Comparison of ENCODE assay signal across 26 mouse cellular contexts in the genomic region with DNA sequence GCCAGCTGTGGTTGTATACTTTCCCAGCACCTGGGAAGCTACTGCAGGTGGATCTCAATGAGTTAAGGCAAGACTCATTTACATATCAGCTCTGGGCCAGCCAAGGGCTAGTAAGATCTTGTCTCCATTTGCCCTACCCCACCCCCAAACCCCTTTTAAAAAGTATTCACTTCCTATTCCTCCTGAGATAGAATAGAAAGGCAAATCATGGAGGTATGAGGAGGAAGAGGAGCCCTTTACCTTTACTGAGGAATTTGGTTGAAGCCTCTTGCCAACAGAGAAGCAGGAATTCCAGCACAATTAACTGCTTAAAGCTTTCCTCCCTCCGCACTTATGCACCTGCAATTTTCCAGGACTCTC. TPM values are rescaled to one million over a fixed set of nuclear protein-coding genes. Genes with fewer than 3 reads are reported as not detected.
A peak's percentile ranks its signal among the peaks of the same experiment; 100 is the strongest.
DNase-seq lines count a peak whose midpoint lies in the region; ATAC-seq and TF ChIP-seq lines count a peak whose summit lies in the region.
"Had no signal": no experiment of that assay in that cellular context is flagged by ENCODE, and none has a peak within 500 bp of the region (broad histone marks: within the 10 kb centered on the region; RNA-seq: fewer than 3 reads in every experiment).

No protein-coding gene starts in this region.

- no peak for TF ChIP-seq POLR2A in ES-Bruce4 (IDR thresholded peaks at IDR 0.05; ENCODE audit: insufficient read depth, low read length)

- no peak overlapping the region for H3K4me3 ChIP-seq in heart, embryonic 13.5 days
- no peak overlapping the region for H3K4me3 ChIP-seq in ES-Bruce4 (ENCODE audit: low read depth, low read length)
- peak overlapping the region; percentile 76 for H3K4me3 ChIP-seq in liver, embryonic 15.5 days (replicated peaks)
- H3K4me3 ChIP-seq: embryonic facial prominence, embryonic 13.5 days; layer of hippocampus, adult 2 months; neural tube, embryonic 15.5 days had no signal

- peak overlapping the region; percentile 94; the same call in 1 of the 2 replicates for H3K4me2 ChIP-seq in heart, embryonic 13.5 days
- peak overlapping the region; percentile 98 for H3K4me2 ChIP-seq in liver, embryonic 15.5 days
- H3K4me2 ChIP-seq: embryonic facial prominence, embryonic 13.5 days; hindbrain, embryonic 14.5 days; midbrain, embryonic 11.5 days; neural tube, embryonic 15.5 days had no signal

- H3K9me3 ChIP-seq in heart, embryonic 13.5 days = no peaks in the 10 kb centered on the region
- no peaks in the 10 kb centered on the region for H3K9me3 ChIP-seq in ES-Bruce4 (replicated peaks; ENCODE audit: control insufficient read depth, insufficient read depth, low read length, poor library complexity, severe bottlenecking)
- H3K9me3 ChIP-seq in liver, embryonic 15.5 days (replicated peaks) = no peaks in the 10 kb centered on the region
- H3K9me3 ChIP-seq: embryonic facial prominence, embryonic 13.5 days; heart, embryonic 15.5 days; neural tube, embryonic 15.5 days had no signal

- H3K27me3 ChIP-seq in heart, embryonic 13.5 days (replicated peaks) = peaks cover 31% of the 10 kb centered on the region
- H3K27me3 ChIP-seq in ES-Bruce4 (ENCODE audit: control insufficient read depth, insufficient read depth, low read length, poor library complexity, severe bottlenecking) = no peaks in the 10 kb centered on the region
- H3K27me3 ChIP-seq in liver, embryonic 15.5 days = no peaks in the 10 kb centered on the region
- H3K27me3 ChIP-seq: CH12.LX had no signal

- no peak for TF ChIP-seq EP300 in ES-Bruce4 (IDR thresholded peaks at IDR 0.05; ENCODE audit: insufficient read depth, low read depth, low read length)

- intact Hi-C loops in gastrocnemius, postnatal 14 days (cut with DNase I; ENCODE audit: low total_unique reads) = no loop called here

- no peak overlapping the region; the same call in 1 of the 2 replicates for H3K27ac ChIP-seq in heart, embryonic 13.5 days (replicated peaks)
- H3K27ac ChIP-seq in ES-Bruce4 (ENCODE audit: insufficient read depth, low read length) = peak overlapping the region; percentile 96
- peak overlapping the region; percentile 97 for H3K27ac ChIP-seq in liver, embryonic 15.5 days (replicated peaks)
- H3K27ac ChIP-seq: embryonic facial prominence, embryonic 13.5 days; heart, embryonic 15.5 days; hindbrain, embryonic 14.5 days; layer of hippocampus, adult 2 months; neural tube, embryonic 15.5 days; stomach, postnatal 0 days had no signal

- WGBS in heart, embryonic 13.5 days = 50% methylated on average over 1 of the region's 1 CpGs
- 67% methylated on average over 1 of the region's 1 CpGs for WGBS in liver, embryonic 15.5 days (ENCODE audit: insufficient replicate concordance)

- no peak for ATAC-seq in heart, embryonic 13.5 days (ENCODE audit: extremely low read depth, insufficient number of reproducible peaks, low FRiP score, low TSS enrichment)
- ATAC-seq in liver, embryonic 15.5 days (ENCODE audit: insufficient read depth) = no peak
- ATAC-seq: forebrain, embryonic 14.5 days had no signal

- no peak for DNase-seq in heart, adult 8-10 months (ENCODE audit: low spot score)
- DNase-seq in induced T-regulatory cell, adult 2 months (ENCODE audit: low read depth) = peak; percentile 18
- no peak for DNase-seq in right cerebral cortex, postnatal 14 days
- DNase-seq in gastrocnemius, postnatal 14 days = no peak
- no peak for DNase-seq in cerebellum, adult 9-10 months
- DNase-seq: B cell, adult 2 months; cerebellum, adult 11 months; cerebellum, postnatal 10 days; heart, postnatal 4 days; kidney, adult 9 months; kidney, postnatal 25 days; layer of hippocampus, postnatal 36 days; lung, adult 18-20 months; right cerebral cortex, adult 18-20 months had no signal

- H3K4me1 ChIP-seq in heart, embryonic 13.5 days = peaks cover 30% of the 10 kb centered on the region
- H3K4me1 ChIP-seq in ES-Bruce4 (ENCODE audit: control insufficient read depth, insufficient read depth, low read length) = peaks cover 5% of the 10 kb centered on the region
- peaks cover 83% of the 10 kb centered on the region for H3K4me1 ChIP-seq in liver, embryonic 15.5 days (replicated peaks)

- no peak overlapping the region for H3K9ac ChIP-seq in heart, embryonic 13.5 days
- H3K9ac ChIP-seq in ES-Bruce4 (ENCODE audit: low read depth, poor library complexity, severe bottlenecking) = 0 out of 2 replicates have a peak overlapping the region, but pooled peaks have one; percentile 39
- peak overlapping the region; percentile 67; the same call in 1 of the 2 replicates for H3K9ac ChIP-seq in liver, embryonic 15.5 days
- H3K9ac ChIP-seq: embryonic facial prominence, embryonic 13.5 days; heart, embryonic 15.5 days; hindbrain, embryonic 14.5 days; neural tube, embryonic 15.5 days had no signal

- TF ChIP-seq CTCF in ES-Bruce4 (IDR thresholded peaks at IDR 0.05; ENCODE audit: low read depth, low read length) = no peak

- no peaks in the 10 kb centered on the region for H3K36me3 ChIP-seq in heart, embryonic 13.5 days
- no peaks in the 10 kb centered on the region for H3K36me3 ChIP-seq in ES-Bruce4 (ENCODE audit: control insufficient read depth, insufficient read depth, low read length, poor library complexity, severe bottlenecking)
- H3K36me3 ChIP-seq in liver, embryonic 15.5 days (replicated peaks) = no peaks in the 10 kb centered on the region
- H3K36me3 ChIP-seq: embryonic facial prominence, embryonic 13.5 days; heart, embryonic 15.5 days; neural tube, embryonic 15.5 days had no signal

RNA-seq across cellular contexts. Expression of a gene that starts 1.8 kb away (rescaled TPM):
- polyA plus RNA-seq in heart, embryonic 13.5 days (2015; fragmentation: Nextera tagmentation; extraction: Ambion mirVana) = 5.3 and 5.5 TPM in 2 replicates
- 10 to 100 TPM; 17.3 to 27.2 (median 20.5) TPM for total RNA-seq in heart, adult 8-10 months (2022)
- polyA plus RNA-seq in ES-Bruce4 (2011; ENCODE audit: insufficient read depth, insufficient read length, low read depth, missing spikeins) = 9.5 and 10.6 TPM in 2 replicates
- 10.2 and 13.4 TPM in 2 replicates for polyA plus RNA-seq in liver, embryonic 15.5 days (2015; fragmentation: Nextera tagmentation; extraction: Ambion mirVana)
- total RNA-seq in gastrocnemius, postnatal 14 days (2021) = 10 to 100 TPM; 13.8 to 14.9 TPM

RNA-seq across cellular contexts. Expression of a gene that starts 44.1 kb away (rescaled TPM):
- polyA plus RNA-seq in heart, embryonic 13.5 days (2015; fragmentation: Nextera tagmentation; extraction: Ambion mirVana) = 3.8 and 4.3 TPM in 2 replicates
- total RNA-seq in heart, adult 8-10 months (2022) = 1 to 10 TPM; 4.2 to 5.4 (median 4.9) TPM
- 12.1 and 15.7 TPM in 2 replicates for polyA plus RNA-seq in ES-Bruce4 (2011; ENCODE audit: insufficient read depth, insufficient read length, low read depth, missing spikeins)
- 1.8 and 2.1 TPM in 2 replicates for polyA plus RNA-seq in liver, embryonic 15.5 days (2015; fragmentation: Nextera tagmentation; extraction: Ambion mirVana)
- total RNA-seq in gastrocnemius, postnatal 14 days (2021) = 1 to 10 TPM; 3.2 to 3.3 TPM
